Mouse (Mus musculus): ENCODE measurements at regions not wholly inside any gene's neighbourhood (a gene's known extent, or its start where the extent isn't known, plus 50 kb on each side); places are given as distances from the start of the nearest gene placed in this dataset.

- TF ChIP-seq POLR2A (IDR thresholded peaks at IDR 0.05; ENCODE audit: low read depth, low read length): no peak
- TF ChIP-seq CTCF (IDR thresholded peaks at IDR 0.05; ENCODE audit: extremely low read depth, insufficient read length, insufficient replicate concordance, low read depth, low read length): no peak
Measured at GRCm38 (mm10) chr3:38130088-38130487, 354.6 kb downstream of the Ankrd50 start.
